In genomic region chr11:6415551-6416404, GRCm38 (mm10) we compare ENCODE assay signal across 8 mouse cellular contexts. TPM values are rescaled to one million over a fixed set of nuclear protein-coding genes. Genes with fewer than 3 reads are reported as not detected.
DNase-seq lines count a peak whose midpoint lies in the region; ATAC-seq lines count a peak whose summit lies in the region.

No protein-coding gene starts in this region.

- H3K4me2 ChIP-seq in intestine, embryonic 16.5 days (ENCODE audit: low read depth, low read length), result peak overlapping the region; percentile 99

- peaks cover 6% of the 10 kb centered on the region; the same call in 1 of the 2 replicates for H3K36me3 ChIP-seq in intestine, embryonic 16.5 days (ENCODE audit: control insufficient read depth, insufficient read depth, low read length)

- DNase-seq in adrenal gland, adult 8-10 months, result peak; percentile 97
- DNase-seq in embryo, embryonic 11.5 days (ENCODE audit: low read depth, low spot score), result peak; percentile 93
- DNase-seq in gastrocnemius, postnatal 36 days, result peak; percentile 97 to 100
- DNase-seq in left cerebral cortex, postnatal 25 days (ENCODE audit: low spot score in 2 of 2), result peak; percentile 99
- peak; percentile 96 for DNase-seq in mesoderm, embryonic 11.5 days (ENCODE audit: low read depth, low spot score)
- DNase-seq in right cerebral cortex, postnatal 25 days, result peak; percentile 99
- peak; percentile 98 to 100 for DNase-seq in urinary bladder, postnatal 36 days (ENCODE audit: low spot score in 2 of 2)

- ATAC-seq in intestine, embryonic 16.5 days, result peak; percentile 95

- H3K9me3 ChIP-seq in intestine, embryonic 16.5 days (ENCODE audit: control insufficient read depth, low read length), result no peaks in the 10 kb centered on the region

- peak overlapping the region; percentile 98 for H3K27ac ChIP-seq in intestine, embryonic 16.5 days (ENCODE audit: low read length)

- intact Hi-C loops in gastrocnemius, postnatal 36 days (cut with DNase I), result no loop called here
- intact Hi-C loops in left cerebral cortex, postnatal 25 days (cut with DNase I), result loop anchor here (1.0 kb wide), 1 partner anchor 60 kb away; the partner anchor contains the start of gene Purb

- H3K4me1 ChIP-seq in intestine, embryonic 16.5 days (ENCODE audit: control insufficient read depth, insufficient read depth, low read length), result peaks cover 15% of the 10 kb centered on the region

- no peaks in the 10 kb centered on the region for H3K27me3 ChIP-seq in intestine, embryonic 16.5 days (replicated peaks; ENCODE audit: control insufficient read depth, insufficient read depth, low read length)

- WGBS in intestine, embryonic 16.5 days, result under 1% methylated on average over 78 of the region's 102 CpGs

- peak overlapping the region; percentile 95 for H3K9ac ChIP-seq in intestine, embryonic 16.5 days (ENCODE audit: low read depth, low read length)

- H3K4me3 ChIP-seq in intestine, embryonic 16.5 days (ENCODE audit: low read length), result peak overlapping the region; percentile 93

RNA-seq across cellular contexts. Expression of gene Ppia, which starts 0.5 kb away (rescaled TPM):
- total RNA-seq in adrenal gland, adult 8-10 months (2022), result 1,000 to 10,000 TPM; 1,457 to 1,759 (median 1,529) TPM
- 100 to 1,000 TPM; 206 to 211 TPM for total RNA-seq in gastrocnemius, postnatal 36 days (2021)
- 5,222 and 5,444 TPM in 2 replicates for polyA plus RNA-seq in intestine, embryonic 16.5 days (2015; fragmentation: Nextera tagmentation; extraction: Ambion mirVana)
- total RNA-seq in left cerebral cortex, postnatal 25 days (2021), result 1,000 to 10,000 TPM; 1,922 to 2,079 TPM

RNA-seq across cellular contexts. Expression of gene Zmiz2, which starts 26.9 kb away (rescaled TPM):
- 10 to 100 TPM; 51.9 to 66.8 (median 59.9) TPM for total RNA-seq in adrenal gland, adult 8-10 months (2022)
- total RNA-seq in gastrocnemius, postnatal 36 days (2021), result 10 to 100 TPM; 41.1 to 53.3 TPM
- 9.2 and 9.3 TPM in 2 replicates for polyA plus RNA-seq in intestine, embryonic 16.5 days (2015; fragmentation: Nextera tagmentation; extraction: Ambion mirVana)
- 100 to 1,000 TPM; 215 to 216 TPM for total RNA-seq in left cerebral cortex, postnatal 25 days (2021)

RNA-seq across cellular contexts. Expression of gene H2afv, which starts 28.5 kb away (rescaled TPM):
- 10 to 100 TPM; 68.9 to 84.3 (median 80.5) TPM for total RNA-seq in adrenal gland, adult 8-10 months (2022)
- total RNA-seq in gastrocnemius, postnatal 36 days (2021), result 10 to 100 TPM; 36.4 to 49.2 TPM
- polyA plus RNA-seq in intestine, embryonic 16.5 days (2015; fragmentation: Nextera tagmentation; extraction: Ambion mirVana), result 393 and 415 TPM in 2 replicates
- 10 to 100 TPM; 32.3 to 32.6 TPM for total RNA-seq in left cerebral cortex, postnatal 25 days (2021)

RNA-seq across cellular contexts. Expression of gene Purb, which starts 59.9 kb away (rescaled TPM):
- total RNA-seq in adrenal gland, adult 8-10 months (2022), result 10 to 100 TPM; 54.2 to 62.0 (median 60.9) TPM
- total RNA-seq in gastrocnemius, postnatal 36 days (2021), result 10 to 100 TPM; 19.7 to 20.7 TPM
- polyA plus RNA-seq in intestine, embryonic 16.5 days (2015; fragmentation: Nextera tagmentation; extraction: Ambion mirVana), result 24.6 and 24.8 TPM in 2 replicates
- total RNA-seq in left cerebral cortex, postnatal 25 days (2021), result 100 to 1,000 TPM; 294 to 301 TPM

Comparison
In these comparisons a context has a peak if more than half of its experiments do, and no peak if none do; other contexts are left out.
1. Peak in every context shown above with its lines: DNase-seq, ATAC-seq, H3K4me3 ChIP-seq and H3K27ac ChIP-seq.
2. RNA of gene Ppia, which starts 0.5 kb away (total RNA-seq): 1,922 to 2,079 TPM in left cerebral cortex, postnatal 25 days and 1,457 to 1,759 TPM in adrenal gland, adult 8-10 months; 206 to 211 TPM in gastrocnemius, postnatal 36 days; every median in the first group is over 4 times any median in the second.